Comparison of ENCODE assay signal across 18 mouse cellular contexts in genomic region chr12:47406131-47406530, GRCm38 (mm10).
A peak's percentile ranks its signal among the peaks of the same experiment; 100 is the strongest.
DNase-seq lines count a peak whose midpoint lies in the region.
"Had no signal": no experiment of that assay in that cellular context is flagged by ENCODE, and none has a peak within 500 bp of the region (broad histone marks: within the 10 kb centered on the region; RNA-seq: fewer than 3 reads in every experiment).

No protein-coding gene starts in this region.

- DNase-seq in adrenal gland, postnatal 14 days: peak; percentile 27
- no peak for DNase-seq in adrenal gland, postnatal 4 days (ENCODE audit: low spot score in 2 of 2)
- peak; percentile 3 to 22 for DNase-seq in heart, adult 18-20 months
- DNase-seq in heart, postnatal 4 days: no peak
- peak; percentile 12 for DNase-seq in Muller cell, postnatal 12 days (ENCODE audit: inconsistent ontology term)
- peak; percentile 31 for DNase-seq in lung, postnatal 10 days
- DNase-seq in kidney, adult 18-20 months: no peak
- DNase-seq: cerebellum, adult 11 months; cerebellum, adult 9-10 months; cerebellum, postnatal 36 days; heart, postnatal 14 days; kidney, adult 8-10 months; kidney, postnatal 10 days; layer of hippocampus, postnatal 36 days; left cerebral cortex, postnatal 4 days; right cerebral cortex, adult 18-20 months; thymus, adult 2 months; thymus, postnatal 36 days had no signal

Comparison
In these comparisons a context has a peak if more than half of its experiments do, and no peak if none do; other contexts are left out.
1. DNase-seq: peak in adrenal gland, postnatal 14 days (single experiment), heart, adult 18-20 months (2 of 2), Muller cell, postnatal 12 days (single experiment) and lung, postnatal 10 days (single experiment); none in adrenal gland, postnatal 4 days (0 of 2), heart, postnatal 4 days (single experiment) and kidney, adult 18-20 months (single experiment).